Mouse (Mus musculus) heart, postnatal 0 days (tissue): ENCODE data around the gene Rem2. TPM values are rescaled to one million over a fixed set of nuclear protein-coding genes. Genes with fewer than 3 reads are reported as not detected.

Experiments
- ATAC-seq: fragments of 200-750 bp; cut with Nextera tagmentation; 2 replicates; pipeline ENCODE4 v1.8.0; 2017; ENCODE audit warnings: low read depth, moderate number of reproducible peaks, moderate library complexity; ENCODE audit not compliant: insufficient read depth
- DNase-seq: peaks from one replicate; pipeline ENCODE4 v3.0.0-alpha.2; 2016; ENCODE audit warnings: low spot score
- H3K27ac ChIP-seq: fragments of 300-500 bp; sonication (generic); 2 replicates; pipeline ENCODE4 v1.5.1; 2014; ENCODE audit warnings: low read depth, mild to moderate bottlenecking
- H3K27me3 ChIP-seq: fragments of 300-500 bp; sonication (generic); 2 replicates; pipeline ENCODE4 v1.6.1; 2014; ENCODE audit warnings: low read length, mixed read lengths; ENCODE audit not compliant: control insufficient read depth, insufficient read depth
- H3K36me3 ChIP-seq: fragments of 300-500 bp; sonication (generic); replicated peaks from 2 replicates; pipeline ENCODE4 v1.6.1; 2014; ENCODE audit warnings: low read length, mixed read lengths; ENCODE audit not compliant: control insufficient read depth, insufficient read depth
- H3K4me1 ChIP-seq: fragments of 300-500 bp; sonication (generic); 2 replicates; pipeline ENCODE4 v1.6.1; 2014; ENCODE audit warnings: antibody characterized with exemption; ENCODE audit not compliant: control insufficient read depth, insufficient read depth
- H3K4me2 ChIP-seq: fragments of 300-500 bp; sonication (generic); 2 replicates; pipeline ENCODE4 v1.6.1; 2014; ENCODE audit warnings: low read depth, mild to moderate bottlenecking, low read length, moderate library complexity
- H3K4me3 ChIP-seq: fragments of 300-500 bp; sonication (generic); 2 replicates; pipeline ENCODE4 v1.5.1; 2014; ENCODE audit warnings: low read depth, low read length
- H3K9ac ChIP-seq: fragments of 300-500 bp; sonication (generic); replicated peaks from 2 replicates; pipeline ENCODE4 v1.6.1; 2014; ENCODE audit warnings: low read depth, low read length, mixed read lengths
- H3K9me3 ChIP-seq: fragments of 300-500 bp; sonication (generic); replicated peaks from 2 replicates; pipeline ENCODE4 v1.6.1; 2016; ENCODE audit warnings: low read length; ENCODE audit not compliant: control insufficient read depth
- CTCF ChIP-seq: IDR thresholded peaks from 2 replicates; pipeline ENCODE4 v1.5.1; 2016; ENCODE audit warnings: antibody characterized with exemption, control low read depth, low read depth
- EP300 ChIP-seq: IDR thresholded peaks from 2 replicates; pipeline ENCODE4 v1.6.1; 2016; ENCODE audit warnings: antibody characterized with exemption, low read depth
- WGBS: fragments of 180-500 bp; shearing (Covaris S2); extraction: QIAGEN DNeasy Blood & Tissue Kit; methylation state at CpG from one replicate; pipeline ENCODE4 v1.1.7; 2014; 5-methylcytosine and 5-hydroxymethylcytosine counted together
- polyA plus RNA-seq: library from polyadenylated mRNA; unstranded; fragments of >200 nt; fragmentation: Nextera tagmentation; extraction: Ambion mirVana; gene quantifications from 2 replicates; pipeline ENCODE4 v1.2.1, GENCODE M21; 2015
- total RNA-seq: library from RNA; depleted of rRNA; stranded (reverse); fragments of >200 nt; gene quantifications from 2 replicates; pipeline ENCODE4 v1.2.3, GENCODE M21; 2014; ENCODE audit warnings: low replicate concordance

Gene Rem2
- total and polyA plus RNA-seq, 2 experiments from 2014 or later = 0.27 TPM; not detected in 1

- H3K36me3 ChIP-seq = peaks cover 5% of the 10 kb centered on the region
- H3K4me3 ChIP-seq = no peak overlapping the region
- 40% methylated on average over 7 of the region's 7 CpGs for WGBS
- no peaks in the 10 kb centered on the region for H3K27me3 ChIP-seq
- no peak for TF ChIP-seq CTCF
- TF ChIP-seq EP300 = no peak
- ATAC-seq (no peak), DNase-seq (no peak)
- H3K9me3 ChIP-seq = no peaks in the 10 kb centered on the region
- peak overlapping the region; percentile 81; the same call in 1 of the 2 replicates for H3K4me2 ChIP-seq
- no peak overlapping the region; the same call in 1 of the 2 replicates for H3K9ac ChIP-seq
- peak overlapping the region; percentile 94 for H3K27ac ChIP-seq
- peaks cover 33% of the 10 kb centered on the region for H3K4me1 ChIP-seq
Observed at GRCm38 (mm10) chr14:54429332-54430093, 46.4 kb upstream of the Rem2 start.

GRCm38 (mm10) chr14:54430406-54431145 lies 45.3 kb upstream of the Rem2 start:
- H3K27ac ChIP-seq = peak overlapping the region; percentile 94
- peak overlapping the region; percentile 81 for H3K4me2 ChIP-seq
- H3K27me3 ChIP-seq = no peaks in the 10 kb centered on the region
- DNase-seq (peak; percentile 49), ATAC-seq (no peak)
- peaks cover 5% of the 10 kb centered on the region for H3K36me3 ChIP-seq
- peak overlapping the region; percentile 95 for H3K9ac ChIP-seq
- WGBS = 5% methylated on average over 18 of the region's 18 CpGs
- no peak for TF ChIP-seq EP300
- no peak for TF ChIP-seq CTCF
- H3K9me3 ChIP-seq = no peaks in the 10 kb centered on the region
- H3K4me3 ChIP-seq = peak overlapping the region; percentile 80
- H3K4me1 ChIP-seq = peaks cover 33% of the 10 kb centered on the region

GRCm38 (mm10) chr14:54431334-54432077 lies 44.4 kb upstream of the Rem2 start, which contains the start of gene Mmp14:
Gene Mmp14, plus strand, starts transcription at chr14:54431612.
- H3K4me2 ChIP-seq = peak within 1 kb of the TSS; percentile 81
- peaks cover 33% of the 10 kb centered on the region for H3K4me1 ChIP-seq
- peak within 1 kb of the TSS; percentile 80 for H3K4me3 ChIP-seq
- peak within 1 kb of the TSS; percentile 95 for H3K9ac ChIP-seq
- peak; percentile 84 for DNase-seq
- peak; percentile 45 for ATAC-seq
- TF ChIP-seq CTCF (no peak), EP300 (no peak)
- H3K27ac ChIP-seq = peak within 1 kb of the TSS; percentile 94
- no peaks in the 10 kb centered on the region for H3K27me3 ChIP-seq
- H3K36me3 ChIP-seq = peaks cover 10% of the 10 kb centered on the region
- under 1% methylated on average over 37 of the region's 49 CpGs for WGBS
- H3K9me3 ChIP-seq = no peaks in the 10 kb centered on the region

GRCm38 (mm10) chr14:54432078-54432836 lies 43.6 kb upstream of the Rem2 start:
- WGBS = 4% methylated on average over 47 of the region's 54 CpGs
- Histone ChIP-seq H3K9ac (peak overlapping the region; percentile 95), H3K27me3 (no peaks in the 10 kb centered on the region), H3K27ac (peak overlapping the region; percentile 94), H3K4me2 (peak overlapping the region; percentile 81), H3K4me3 (peak overlapping the region; percentile 80), H3K4me1 (peaks cover 31% of the 10 kb centered on the region), H3K9me3 (no peaks in the 10 kb centered on the region), H3K36me3 (peaks cover 14% of the 10 kb centered on the region)
- ATAC-seq (peak; percentile 42), DNase-seq (no peak)
- TF ChIP-seq EP300 = no peak
- TF ChIP-seq CTCF = no peak
